Comparison of ENCODE assay signal across 26 mouse cellular contexts in genomic region chr7:117571713-117572112, GRCm38 (mm10).
DNase-seq lines count a peak whose midpoint lies in the region; ATAC-seq lines count a peak whose summit lies in the region.
"Had no signal": no experiment of that assay in that cellular context is flagged by ENCODE, and none has a peak within 500 bp of the region (broad histone marks: within the 10 kb centered on the region; RNA-seq: fewer than 3 reads in every experiment).

No protein-coding gene starts in this region.

- H3K27me3 ChIP-seq in midbrain, embryonic 11.5 days (ENCODE audit: control insufficient read depth, insufficient read depth, low read length) = no peaks in the 10 kb centered on the region
- H3K27me3 ChIP-seq in midbrain, embryonic 16.5 days (ENCODE audit: control insufficient read depth, insufficient read depth, low read depth, low read length) = no peaks in the 10 kb centered on the region
- H3K27me3 ChIP-seq in forebrain, embryonic 16.5 days (replicated peaks; ENCODE audit: control insufficient read depth, insufficient read depth, low read length) = no peaks in the 10 kb centered on the region
- H3K27me3 ChIP-seq in stomach, embryonic 16.5 days (ENCODE audit: control insufficient read depth, insufficient read depth, low read length) = no peaks in the 10 kb centered on the region
- H3K27me3 ChIP-seq: heart, embryonic 13.5 days; limb, embryonic 15.5 days had no signal

- WGBS in midbrain, embryonic 11.5 days = 85% methylated on average over 5 of the region's 5 CpGs
- 66% methylated on average over 5 of the region's 5 CpGs for WGBS in midbrain, embryonic 16.5 days
- 30% methylated on average over 5 of the region's 5 CpGs for WGBS in forebrain, embryonic 16.5 days
- WGBS in stomach, embryonic 16.5 days = 54% methylated on average over 5 of the region's 5 CpGs

- no peaks in the 10 kb centered on the region for H3K36me3 ChIP-seq in midbrain, embryonic 11.5 days (ENCODE audit: control insufficient read depth, insufficient read depth, low read length)
- no peaks in the 10 kb centered on the region for H3K36me3 ChIP-seq in midbrain, embryonic 16.5 days (ENCODE audit: control insufficient read depth, insufficient read depth, low read length)
- no peaks in the 10 kb centered on the region for H3K36me3 ChIP-seq in forebrain, embryonic 16.5 days (ENCODE audit: control insufficient read depth, insufficient read depth)
- H3K36me3 ChIP-seq in stomach, embryonic 16.5 days (ENCODE audit: control insufficient read depth, insufficient read depth, low read length) = no peaks in the 10 kb centered on the region
- H3K36me3 ChIP-seq: heart, embryonic 13.5 days; limb, embryonic 15.5 days had no signal

- no peak for ATAC-seq in midbrain, embryonic 11.5 days (ENCODE audit: low FRiP score)
- ATAC-seq in midbrain, embryonic 16.5 days = no peak
- ATAC-seq in forebrain, embryonic 16.5 days = peak; percentile 57
- peak; percentile 62; the same call in 1 of the 2 replicates for ATAC-seq in stomach, embryonic 16.5 days (ENCODE audit: insufficient read depth, low FRiP score)
- no peak for ATAC-seq in activated CD4-positive, CD25-positive, alpha-beta regulatory T cell, adult 4 months
- ATAC-seq: hindbrain, postnatal 0 days had no signal

- no peak overlapping the region for H3K4me3 ChIP-seq in midbrain, embryonic 11.5 days (ENCODE audit: low read depth, low read length)
- no peak overlapping the region for H3K4me3 ChIP-seq in midbrain, embryonic 16.5 days (ENCODE audit: low read depth, low read length)
- H3K4me3 ChIP-seq in forebrain, embryonic 16.5 days (replicated peaks; ENCODE audit: low read length) = no peak overlapping the region
- H3K4me3 ChIP-seq in stomach, embryonic 16.5 days (replicated peaks; ENCODE audit: low read length) = no peak overlapping the region
- H3K4me3 ChIP-seq: erythroblast, embryonic 14.5 days; heart, adult 2 months; heart, embryonic 13.5 days; left cerebral cortex, adult 2 months; limb, embryonic 15.5 days had no signal

- no peak overlapping the region for H3K4me2 ChIP-seq in midbrain, embryonic 11.5 days
- no peak overlapping the region for H3K4me2 ChIP-seq in midbrain, embryonic 16.5 days (ENCODE audit: low read length)
- no peak overlapping the region for H3K4me2 ChIP-seq in forebrain, embryonic 16.5 days (ENCODE audit: low read length)
- H3K4me2 ChIP-seq in stomach, embryonic 16.5 days (ENCODE audit: low read depth, low read length) = no peak overlapping the region
- H3K4me2 ChIP-seq: heart, embryonic 13.5 days; limb, embryonic 15.5 days had no signal

- peak; percentile 11 for DNase-seq in gastrocnemius, adult 18-20 months (ENCODE audit: low spot score)
- no peak for DNase-seq in gastrocnemius, postnatal 14 days
- DNase-seq in midbrain, embryonic 11.5 days (ENCODE audit: low spot score, missing footprints) = peak; percentile 14
- DNase-seq in spleen, postnatal 14 days (ENCODE audit: low spot score in 2 of 2) = no peak
- DNase-seq: cerebellum, adult 11-12 months; cerebellum, postnatal 10 days; gastrocnemius, postnatal 36 days; heart, adult 2 months; heart, postnatal 14 days; kidney, adult 18-20 months; kidney, postnatal 4 days; layer of hippocampus, adult 9-11 months; left cerebral cortex, postnatal 4 days; right cerebral cortex, adult 18-20 months; right cerebral cortex, postnatal 4 days; thymus, postnatal 14 days had no signal

- intact Hi-C loops in gastrocnemius, postnatal 14 days (cut with DNase I; ENCODE audit: low total_unique reads) = no loop called here

- H3K27ac ChIP-seq in midbrain, embryonic 11.5 days (ENCODE audit: low read depth, low read length) = no peak overlapping the region
- H3K27ac ChIP-seq in midbrain, embryonic 16.5 days (ENCODE audit: low read length) = no peak overlapping the region
- no peak overlapping the region for H3K27ac ChIP-seq in forebrain, embryonic 16.5 days (ENCODE audit: low read length)
- H3K27ac ChIP-seq in stomach, embryonic 16.5 days (ENCODE audit: low read length) = no peak overlapping the region
- H3K27ac ChIP-seq: heart, adult 2 months; heart, embryonic 13.5 days; left cerebral cortex, adult 2 months; limb, embryonic 15.5 days; macrophage had no signal

- no peaks in the 10 kb centered on the region for H3K9me3 ChIP-seq in midbrain, embryonic 11.5 days (ENCODE audit: control insufficient read depth, low read length)
- no peaks in the 10 kb centered on the region for H3K9me3 ChIP-seq in midbrain, embryonic 16.5 days (replicated peaks; ENCODE audit: control insufficient read depth, low read length, poor library complexity, severe bottlenecking)
- H3K9me3 ChIP-seq in forebrain, embryonic 16.5 days (ENCODE audit: control insufficient read depth, low read length) = no peaks in the 10 kb centered on the region
- no peaks in the 10 kb centered on the region for H3K9me3 ChIP-seq in stomach, embryonic 16.5 days (replicated peaks; ENCODE audit: control insufficient read depth, low read length)
- H3K9me3 ChIP-seq: heart, embryonic 13.5 days; limb, embryonic 15.5 days had no signal

- no peak overlapping the region for H3K9ac ChIP-seq in midbrain, embryonic 11.5 days (ENCODE audit: low read length)
- H3K9ac ChIP-seq in midbrain, embryonic 16.5 days (ENCODE audit: low read depth, low read length) = no peak overlapping the region
- H3K9ac ChIP-seq in forebrain, embryonic 16.5 days (replicated peaks; ENCODE audit: low read depth, low read length) = no peak overlapping the region
- no peak overlapping the region for H3K9ac ChIP-seq in stomach, embryonic 16.5 days (ENCODE audit: low read length)
- H3K9ac ChIP-seq: heart, embryonic 13.5 days; limb, embryonic 15.5 days had no signal

- no peaks in the 10 kb centered on the region for H3K4me1 ChIP-seq in midbrain, embryonic 11.5 days (ENCODE audit: control insufficient read depth, insufficient read depth, low read length)
- no peaks in the 10 kb centered on the region for H3K4me1 ChIP-seq in midbrain, embryonic 16.5 days (ENCODE audit: control insufficient read depth, insufficient read depth, low read length)
- peaks cover 26% of the 10 kb centered on the region for H3K4me1 ChIP-seq in forebrain, embryonic 16.5 days (replicated peaks; ENCODE audit: control insufficient read depth, insufficient read depth, low read length)
- H3K4me1 ChIP-seq in stomach, embryonic 16.5 days (ENCODE audit: control insufficient read depth, insufficient read depth, low read length) = no peaks in the 10 kb centered on the region

Comparison
In these comparisons a context has a peak if more than half of its experiments do, and no peak if none do; other contexts are left out.
1. DNase-seq: peak in gastrocnemius, adult 18-20 months (single experiment) and midbrain, embryonic 11.5 days (single experiment); none in gastrocnemius, postnatal 14 days (single experiment) and spleen, postnatal 14 days (0 of 2).
2. ATAC-seq: peak in forebrain, embryonic 16.5 days (single experiment) and stomach, embryonic 16.5 days (single experiment); none in midbrain, embryonic 11.5 days (single experiment), midbrain, embryonic 16.5 days (single experiment) and activated CD4-positive, CD25-positive, alpha-beta regulatory T cell, adult 4 months (single experiment).